Mouse (Mus musculus): ENCODE results near the gene Lce1i.
"Not testable (repeated sequence)": the region's sequence is repeated elsewhere in the genome, so short reads cannot be mapped to it uniquely, and the experiment has no call there.

Lce1i gene

DNA sequence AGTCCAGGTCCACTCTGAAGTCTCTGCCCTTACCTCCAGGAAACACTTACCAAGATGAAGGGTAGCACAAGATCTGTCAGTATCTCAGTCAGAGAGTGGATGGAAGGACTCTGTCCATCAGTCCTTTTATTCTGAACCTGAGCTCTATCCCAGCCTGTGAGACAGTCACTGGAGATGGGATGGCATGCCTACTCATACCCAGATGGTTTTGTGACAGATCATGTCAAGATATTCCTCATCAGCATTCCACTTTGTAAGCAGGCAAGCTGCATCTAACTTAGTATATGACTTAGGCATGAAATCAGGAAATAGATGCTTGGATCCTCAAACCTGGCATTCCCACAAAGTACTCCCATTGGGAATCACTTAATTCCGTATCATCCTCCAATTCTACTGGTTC, at the start of gene Lce1i:
Gene Lce1i, minus strand, starts transcription at position 101 of the 400 bp plus-strand sequence.
- TF ChIP-seq NANOG (IDR thresholded peaks at IDR 0.05; ENCODE audit: borderline replicate concordance, low read length) (no peak), CTCF (conservative IDR thresholded peaks at IDR 0.05; ENCODE audit: low read length) (no peak), POU5F1 (IDR thresholded peaks at IDR 0.05; ENCODE audit: borderline replicate concordance, low read length) (no peak)
- Histone ChIP-seq H3K27me3 (ENCODE audit: insufficient read depth, low read length) (no peaks in the 10 kb centered on the region), H3K36me3 (ENCODE audit: insufficient read depth, low read length) (no peaks in the 10 kb centered on the region), H3K4me3 (replicated peaks; ENCODE audit: low read length) (no peak within 1 kb of the TSS), H3K4me1 (replicated peaks; ENCODE audit: low read depth, low read length) (no peaks in the 10 kb centered on the region), H3K9me3 (ENCODE audit: low read length) (no peaks in the 10 kb centered on the region)

DNA sequence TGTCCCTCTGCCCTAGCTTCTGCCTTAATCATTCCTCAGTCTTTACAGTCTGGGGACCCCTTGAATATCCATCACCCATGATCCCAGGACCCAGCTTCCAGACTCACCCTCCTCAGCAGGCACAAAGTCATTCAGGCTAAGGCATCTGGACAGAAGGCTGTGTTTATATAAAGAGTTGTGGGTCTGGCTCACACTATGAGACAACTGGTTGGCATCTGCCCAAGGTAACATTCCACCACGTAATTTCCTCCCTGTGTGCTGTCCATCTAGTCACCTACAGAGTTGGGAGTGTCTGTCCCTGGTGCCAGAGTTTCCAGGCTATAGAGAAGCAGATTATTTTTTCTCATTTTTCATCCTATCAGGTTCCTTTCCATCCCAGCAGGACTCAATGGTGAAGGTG, 48.4 kb upstream of the Lce1i start, which contains the start of gene Kprp:
Gene Kprp, minus strand, starts transcription at position 140 of the 400 bp plus-strand sequence.
- no peak for TF ChIP-seq CTCF (conservative IDR thresholded peaks at IDR 0.05; ENCODE audit: low read length)
- no peak for TF ChIP-seq POU5F1 (IDR thresholded peaks at IDR 0.05; ENCODE audit: borderline replicate concordance, low read length)
- TF ChIP-seq NANOG (IDR thresholded peaks at IDR 0.05; ENCODE audit: borderline replicate concordance, low read length) = no peak
- Histone ChIP-seq H3K9me3 (ENCODE audit: low read length) (peaks cover 13% of the 10 kb centered on the region; the same call in 1 of the 2 replicates), H3K4me3 (replicated peaks; ENCODE audit: low read length) (no peak within 1 kb of the TSS), H3K36me3 (ENCODE audit: insufficient read depth, low read length) (no peaks in the 10 kb centered on the region), H3K27me3 (ENCODE audit: insufficient read depth, low read length) (no peaks in the 10 kb centered on the region), H3K4me1 (replicated peaks; ENCODE audit: low read depth, low read length) (no peaks in the 10 kb centered on the region)

DNA sequence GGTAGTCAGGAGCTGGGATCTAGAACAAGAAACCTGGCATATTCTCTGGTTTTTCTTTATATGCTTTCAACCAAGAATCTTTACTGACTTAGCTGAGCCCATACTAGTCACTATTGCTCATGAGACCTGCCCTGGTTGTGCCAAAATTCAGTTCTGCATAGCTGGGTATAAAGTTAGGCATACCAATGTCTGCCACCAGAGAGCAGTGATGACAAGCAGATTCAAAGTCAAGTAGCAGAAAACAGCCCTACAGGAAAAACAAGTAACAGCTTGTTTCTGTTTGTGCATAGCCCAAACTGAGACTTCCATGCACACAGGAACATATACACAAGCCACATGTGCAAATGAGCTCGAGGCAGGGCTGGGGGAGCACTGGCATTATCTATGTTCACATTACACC, 47.1 kb upstream of the Lce1i start:
- H3K27me3 ChIP-seq (ENCODE audit: insufficient read depth, low read length) = no peaks in the 10 kb centered on the region
- H3K36me3 ChIP-seq (ENCODE audit: insufficient read depth, low read length) = no peaks in the 10 kb centered on the region
- TF ChIP-seq POU5F1 (IDR thresholded peaks at IDR 0.05; ENCODE audit: borderline replicate concordance, low read length) = no peak
- no peaks in the 10 kb centered on the region for H3K4me1 ChIP-seq (replicated peaks; ENCODE audit: low read depth, low read length)
- no peak overlapping the region for H3K4me3 ChIP-seq (replicated peaks; ENCODE audit: low read length)
- peaks cover 13% of the 10 kb centered on the region; the same call in 1 of the 2 replicates for H3K9me3 ChIP-seq (ENCODE audit: low read length)

DNA sequence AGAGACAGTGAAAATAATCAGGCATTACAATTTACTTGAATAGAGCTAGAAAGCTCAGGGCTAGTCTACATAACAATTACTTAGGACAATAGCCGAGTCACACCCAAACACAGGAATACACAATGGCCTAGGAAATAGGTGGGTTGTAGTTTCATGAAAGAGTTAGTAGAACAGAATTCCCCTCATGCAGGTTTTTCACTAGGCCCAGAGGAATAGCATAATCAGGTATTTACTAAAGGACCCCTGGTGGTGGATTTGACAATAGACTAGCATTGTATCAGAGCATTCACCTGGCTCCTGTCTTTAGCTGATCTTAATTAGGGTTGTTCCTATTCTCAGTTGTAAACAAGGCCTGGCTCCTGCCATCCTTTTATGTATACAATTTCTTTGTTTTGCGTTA, 37.3 kb upstream of the Lce1i start:
- Histone ChIP-seq H3K4me1 (replicated peaks; ENCODE audit: low read depth, low read length) (peaks cover 25% of the 10 kb centered on the region), H3K9me3 (ENCODE audit: low read length) (peaks cover 13% of the 10 kb centered on the region; the same call in 1 of the 2 replicates)
- not testable (repeated sequence) for H3K4me3 ChIP-seq (replicated peaks; ENCODE audit: low read length); H3K36me3 ChIP-seq (ENCODE audit: insufficient read depth, low read length); H3K27me3 ChIP-seq (ENCODE audit: insufficient read depth, low read length)
- TF ChIP-seq NANOG (IDR thresholded peaks at IDR 0.05; ENCODE audit: borderline replicate concordance, low read length) = peak; percentile 56; the same call in 1 of the 2 replicates

DNA sequence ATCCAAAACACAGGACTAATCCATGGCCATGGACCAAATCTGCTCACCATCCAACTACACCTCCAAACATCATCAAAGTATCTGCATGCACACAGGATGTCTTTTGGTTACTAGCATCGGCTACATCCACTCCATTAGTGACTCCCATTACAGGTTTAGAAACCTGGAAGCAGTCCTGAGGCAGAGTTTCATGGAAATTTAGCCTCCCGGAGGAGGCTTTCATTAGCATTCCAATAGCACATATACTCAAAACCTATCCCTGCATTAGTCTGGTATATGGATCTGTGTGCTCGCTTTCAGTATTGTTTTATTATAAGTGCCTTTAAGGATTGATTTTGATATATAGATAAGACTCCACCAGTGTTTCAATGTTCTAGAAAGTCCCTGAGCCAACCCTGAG, 36.9 kb upstream of the Lce1i start:
- H3K36me3 ChIP-seq (ENCODE audit: insufficient read depth, low read length) = peaks cover 4% of the 10 kb centered on the region; the same call in 1 of the 2 replicates
- no peak overlapping the region for H3K4me3 ChIP-seq (replicated peaks; ENCODE audit: low read length)
- H3K4me1 ChIP-seq (replicated peaks; ENCODE audit: low read depth, low read length) = peaks cover 25% of the 10 kb centered on the region
- H3K27me3 ChIP-seq (ENCODE audit: insufficient read depth, low read length) = no peaks in the 10 kb centered on the region
- TF ChIP-seq POU5F1 (IDR thresholded peaks at IDR 0.05; ENCODE audit: borderline replicate concordance, low read length) (no peak), CTCF (conservative IDR thresholded peaks at IDR 0.05; ENCODE audit: low read length) (no peak), NANOG (IDR thresholded peaks at IDR 0.05; ENCODE audit: borderline replicate concordance, low read length) (no peak)
- peaks cover 13% of the 10 kb centered on the region; the same call in 1 of the 2 replicates for H3K9me3 ChIP-seq (ENCODE audit: low read length)

DNA sequence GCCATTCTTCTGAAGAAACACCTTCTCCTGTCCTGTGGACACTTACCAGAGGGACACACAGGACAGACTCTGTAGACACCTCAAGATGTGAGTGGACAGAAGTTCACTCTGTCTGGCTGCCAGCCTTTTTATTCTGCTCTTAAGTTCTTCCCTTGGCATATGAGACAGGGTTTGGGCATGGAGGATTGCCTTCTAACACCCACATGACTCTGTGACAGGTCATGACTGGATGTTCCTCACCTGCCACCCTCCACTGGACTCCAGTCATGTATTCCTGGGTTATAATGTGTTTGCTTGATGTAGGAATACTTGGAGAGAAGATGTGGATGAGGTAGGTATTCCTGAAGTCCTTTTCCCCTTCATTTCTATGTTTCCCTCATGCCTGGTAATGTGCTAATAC, 29.1 kb upstream of the Lce1i start, which contains the start of gene Lce1k:
Gene Lce1k, minus strand, starts transcription at position 101 of the 400 bp plus-strand sequence.
- H3K27me3 ChIP-seq (ENCODE audit: insufficient read depth, low read length) = no peaks in the 10 kb centered on the region
- no peaks in the 10 kb centered on the region for H3K36me3 ChIP-seq (ENCODE audit: insufficient read depth, low read length)
- no peaks in the 10 kb centered on the region; the same call in 1 of the 2 replicates for H3K4me1 ChIP-seq (replicated peaks; ENCODE audit: low read depth, low read length)
- peaks cover 2% of the 10 kb centered on the region for H3K9me3 ChIP-seq (ENCODE audit: low read length)
- no peak within 1 kb of the TSS for H3K4me3 ChIP-seq (replicated peaks; ENCODE audit: low read length)
- TF ChIP-seq POU5F1 (IDR thresholded peaks at IDR 0.05; ENCODE audit: borderline replicate concordance, low read length) (no peak), NANOG (IDR thresholded peaks at IDR 0.05; ENCODE audit: borderline replicate concordance, low read length) (no peak), CTCF (conservative IDR thresholded peaks at IDR 0.05; ENCODE audit: low read length) (no peak)

DNA sequence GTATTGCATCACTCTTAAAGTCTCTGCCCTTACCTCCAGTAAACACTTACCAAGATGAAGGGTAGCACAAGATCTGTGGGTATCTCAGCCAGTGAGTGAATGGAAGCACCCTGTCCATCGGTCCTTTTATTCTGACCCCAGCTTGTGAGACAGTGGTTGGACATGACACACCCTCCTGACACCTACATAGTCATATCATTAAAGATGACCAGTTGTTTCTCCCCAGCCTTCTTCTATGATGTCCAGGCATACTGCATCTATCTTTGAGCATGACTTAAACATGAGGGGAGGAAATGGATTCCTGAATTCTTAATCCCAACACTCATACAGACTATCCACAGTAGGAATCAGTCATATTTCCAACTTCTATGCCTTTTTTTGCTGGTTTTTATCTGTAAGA, 11.7 kb upstream of the Lce1i start, which contains the start of gene Lce1j:
Gene Lce1j, minus strand, starts transcription at position 101 of the 400 bp plus-strand sequence.
- Histone ChIP-seq H3K4me3 (replicated peaks; ENCODE audit: low read length) (no peak within 1 kb of the TSS), H3K4me1 (replicated peaks; ENCODE audit: low read depth, low read length) (no peaks in the 10 kb centered on the region), H3K36me3 (ENCODE audit: insufficient read depth, low read length) (no peaks in the 10 kb centered on the region), H3K9me3 (ENCODE audit: low read length) (no peaks in the 10 kb centered on the region), H3K27me3 (ENCODE audit: insufficient read depth, low read length) (no peaks in the 10 kb centered on the region)
- no peak for TF ChIP-seq CTCF (conservative IDR thresholded peaks at IDR 0.05; ENCODE audit: low read length)
- no peak for TF ChIP-seq NANOG (IDR thresholded peaks at IDR 0.05; ENCODE audit: borderline replicate concordance, low read length)
- TF ChIP-seq POU5F1 (IDR thresholded peaks at IDR 0.05; ENCODE audit: borderline replicate concordance, low read length) = no peak

DNA sequence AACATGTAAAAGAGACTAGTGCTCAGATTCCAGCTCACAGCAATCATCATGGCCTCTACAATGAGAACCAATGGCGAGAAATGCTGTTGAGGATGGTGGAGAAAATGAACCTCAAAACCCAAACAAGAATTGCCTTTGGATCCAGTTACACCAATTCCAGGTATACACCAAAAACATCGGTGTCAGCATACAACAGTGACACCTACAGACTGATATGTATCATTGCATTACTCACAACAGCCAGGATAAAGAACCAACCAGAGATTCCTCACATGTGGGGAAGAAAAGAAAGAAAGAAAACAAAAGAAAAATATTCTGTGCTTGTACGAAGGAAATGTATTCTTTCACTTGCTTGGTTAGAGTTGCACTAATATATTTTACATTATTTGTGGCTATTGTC, 7.1 kb downstream of the Lce1i start:
- H3K27me3 ChIP-seq (ENCODE audit: insufficient read depth, low read length) = no peaks in the 10 kb centered on the region
- H3K36me3 ChIP-seq (ENCODE audit: insufficient read depth, low read length) = no peaks in the 10 kb centered on the region
- H3K4me3 ChIP-seq (replicated peaks; ENCODE audit: low read length) = no peak overlapping the region
- no peaks in the 10 kb centered on the region for H3K9me3 ChIP-seq (ENCODE audit: low read length)
- no peaks in the 10 kb centered on the region for H3K4me1 ChIP-seq (replicated peaks; ENCODE audit: low read depth, low read length)
- TF ChIP-seq NANOG (IDR thresholded peaks at IDR 0.05; ENCODE audit: borderline replicate concordance, low read length) = no peak
- TF ChIP-seq POU5F1 (IDR thresholded peaks at IDR 0.05; ENCODE audit: borderline replicate concordance, low read length) = no peak
- peak; percentile 66 for TF ChIP-seq CTCF (conservative IDR thresholded peaks at IDR 0.05; ENCODE audit: low read length)

DNA sequence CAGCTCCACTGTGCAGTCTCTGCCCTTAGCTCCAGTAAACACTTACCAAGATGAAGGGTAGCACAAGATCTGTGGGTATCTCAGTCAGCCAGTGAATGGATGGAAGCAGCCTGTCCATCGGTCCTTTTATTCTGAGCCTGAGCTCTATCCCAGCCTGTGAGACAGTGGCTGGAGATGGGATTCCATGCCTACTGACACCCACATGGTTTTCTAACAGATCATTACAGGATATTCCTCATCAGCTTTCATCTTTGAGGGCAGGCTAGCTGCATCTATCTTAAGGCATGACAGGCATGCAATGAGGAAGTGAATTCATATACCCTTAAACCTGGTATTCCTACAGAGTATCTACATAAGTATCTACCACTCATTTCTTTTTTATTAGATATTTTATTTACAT, 13.7 kb downstream of the Lce1i start, which contains the start of gene Lce1h:
Gene Lce1h, minus strand, starts transcription at position 101 of the 400 bp plus-strand sequence.
- Histone ChIP-seq H3K4me1 (replicated peaks; ENCODE audit: low read depth, low read length) (no peaks in the 10 kb centered on the region), H3K4me3 (replicated peaks; ENCODE audit: low read length) (no peak within 1 kb of the TSS), H3K27me3 (ENCODE audit: insufficient read depth, low read length) (no peaks in the 10 kb centered on the region), H3K9me3 (ENCODE audit: low read length) (no peaks in the 10 kb centered on the region), H3K36me3 (ENCODE audit: insufficient read depth, low read length) (no peaks in the 10 kb centered on the region)
- TF ChIP-seq CTCF (conservative IDR thresholded peaks at IDR 0.05; ENCODE audit: low read length) = no peak
- TF ChIP-seq NANOG (IDR thresholded peaks at IDR 0.05; ENCODE audit: borderline replicate concordance, low read length) = no peak
- no peak for TF ChIP-seq POU5F1 (IDR thresholded peaks at IDR 0.05; ENCODE audit: borderline replicate concordance, low read length)

Data from E14TG2a.4 (cell line).